Mouse (Mus musculus) neutrophil, adult 83 days (primary cell): Measurements from ENCODE around the gene Tmem140. TPM values are rescaled to one million over a fixed set of nuclear protein-coding genes. Genes with fewer than 3 reads are reported as not detected.

ENCODE experiments used
- total RNA-seq, 2 experiments: library from RNA; stranded (reverse); gene quantifications; one replicate each; pipeline ENCODE4 v1.2.4; 2023

Gene Tmem140
- total RNA-seq = 1 to 10 TPM; 6.3 to 8.5 TPM

DNA sequence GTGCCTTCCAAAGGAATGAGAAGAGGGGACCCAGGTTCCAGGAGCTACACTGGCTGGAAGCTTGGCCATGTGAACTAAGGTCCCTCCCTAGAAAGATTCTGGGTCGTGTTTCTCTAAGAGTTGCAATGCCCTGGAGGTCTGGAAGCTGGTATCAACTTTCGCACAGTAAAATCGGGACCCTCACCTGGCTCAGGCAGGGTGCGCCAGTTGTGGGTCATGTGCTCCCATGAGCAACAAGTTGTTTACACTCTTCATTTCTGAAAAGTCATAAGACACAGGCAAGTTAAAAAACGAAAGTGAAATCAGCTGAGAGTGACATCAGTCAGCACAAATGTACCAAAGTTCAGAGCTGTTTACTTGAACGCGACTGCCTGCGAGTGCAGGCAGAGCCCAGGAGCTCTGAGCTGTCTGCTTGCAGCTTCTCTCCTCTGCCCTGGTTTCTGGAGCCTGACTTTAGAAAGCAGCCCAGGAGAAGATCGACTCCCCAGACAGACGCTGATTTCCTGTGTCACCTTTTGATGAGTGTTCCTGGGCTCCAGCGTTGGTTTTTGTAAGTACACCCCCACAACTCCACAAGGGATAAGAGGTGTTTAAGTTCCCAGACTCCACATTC, at the start of gene Tmem140:
Tmem140 (plus strand) TSS at position 356 of the 613 bp plus-strand sequence.

GRCm38 (mm10) chr6:34877509-34878321, 14.8 kb downstream of the Tmem140 start, which contains the start of gene Cyren:
Gene Cyren, minus strand, starts transcription at chr6:34878060.

GRCm38 (mm10) chr6:34910371-34911219, 47.6 kb downstream of the Tmem140 start, which contains the start of gene Wdr91:
Gene Wdr91, minus strand, starts transcription at chr6:34910876.

DNA sequence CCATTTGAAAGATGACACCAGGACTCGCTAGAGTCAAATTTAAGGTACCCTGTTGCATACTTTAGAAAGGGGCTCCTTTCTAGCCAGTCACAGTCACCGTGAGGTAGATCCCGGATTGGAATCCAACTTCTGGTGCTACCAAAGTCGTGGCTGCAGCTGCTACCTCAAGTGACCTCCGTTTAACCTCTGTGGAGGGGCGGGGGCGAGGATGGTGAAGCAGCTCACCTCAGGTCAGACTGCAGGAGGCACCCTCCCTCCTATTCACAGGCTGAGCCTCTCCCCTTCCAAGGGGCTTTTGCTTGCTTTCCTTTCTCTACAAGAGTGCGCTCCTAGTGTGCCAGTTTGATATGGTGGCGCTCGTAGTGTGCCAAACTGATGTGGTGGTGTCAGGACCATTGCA, 57.0 kb downstream of the Tmem140 start, which contains the start of gene Stra8:
Stra8 (plus strand) TSS at position 208 of the 400 bp plus-strand sequence.

Other genes starting within 250 kb of the Tmem140 start
- 1 to 10 TPM in 1 of 2 experiments, under 1 TPM in 1; 0.60 to 2.1 TPM for gene Agbl3, start 82.7 kb upstream of the Tmem140 start, total RNA-seq
- 10 to 100 TPM; 10.4 to 12.1 TPM for gene Cyren, start 14.9 kb downstream of the Tmem140 start, total RNA-seq
- 10 to 100 TPM; 17.3 to 24.9 TPM for gene Wdr91, start 47.7 kb downstream of the Tmem140 start, total RNA-seq
- gene Stra8, start 57.0 kb downstream of the Tmem140 start, total RNA-seq = not detected
- under 1 TPM in 1 of 2 experiments, not detected in 1; 0.33 TPM for gene Slc23a4, start 125.3 kb downstream of the Tmem140 start, total RNA-seq